Mouse (Mus musculus): ENCODE measurements around the gene Zfp850. TPM values are rescaled to one million over a fixed set of nuclear protein-coding genes. Genes with fewer than 3 reads are reported as not detected.
"Not testable (repeated sequence)": the region's sequence is repeated elsewhere in the genome, so short reads cannot be mapped to it uniquely, and the experiment has no call there.

Gene Zfp850
- polyA plus RNA-seq, 1 experiment from 2014 or later: 9.8 TPM

- not testable (repeated sequence) for H3K27me3 ChIP-seq (ENCODE audit: poor library complexity, severe bottlenecking); DNase-seq (ENCODE audit: extremely low spot score, low spot score); H3K27ac ChIP-seq; H3K9me3 ChIP-seq; H3K4me3 ChIP-seq; H3K36me3 ChIP-seq (replicated peaks); H3K4me1 ChIP-seq
- 48% methylated on average over 6 of the region's 7 CpGs for WGBS
Observed at GRCm38 (mm10) chr7:27941869-27942268, 72.0 kb downstream of the Zfp850 start.

Other genes starting within 250 kb of the Zfp850 start
- 1.9 and 2.2 TPM in 2 replicates for gene Zfp626, start 206.9 kb downstream of the Zfp850 start, polyA plus RNA-seq (2016; fragmentation: Nextera tagmentation; extraction: Ambion mirVana)
- 9.7 and 11.6 TPM in 2 replicates for gene Zfp59, start 175.5 kb downstream of the Zfp850 start, polyA plus RNA-seq (2016; fragmentation: Nextera tagmentation; extraction: Ambion mirVana)
- 4.7 and 5.0 TPM in 2 replicates for gene Zfp607a, start 156.6 kb downstream of the Zfp850 start, polyA plus RNA-seq (2016; fragmentation: Nextera tagmentation; extraction: Ambion mirVana)
- gene Zfp974, start 84.7 kb downstream of the Zfp850 start, polyA plus RNA-seq (2016; fragmentation: Nextera tagmentation; extraction: Ambion mirVana): 10.6 and 12.0 TPM in 2 replicates
- 21.3 and 23.1 TPM in 2 replicates for gene Zfp780b, start 34.9 kb downstream of the Zfp850 start, polyA plus RNA-seq (2016; fragmentation: Nextera tagmentation; extraction: Ambion mirVana)
- 445 and 464 TPM in 2 replicates for gene Psmc4, start 36.0 kb upstream of the Zfp850 start, polyA plus RNA-seq (2016; fragmentation: Nextera tagmentation; extraction: Ambion mirVana)
- 0.25 and 0.40 TPM in 2 replicates for gene Fcgbp, start 57.1 kb upstream of the Zfp850 start, polyA plus RNA-seq (2016; fragmentation: Nextera tagmentation; extraction: Ambion mirVana)
- 0.05 and 0.10 TPM in 2 replicates for gene 9530053A07Rik, start 115.4 kb upstream of the Zfp850 start, polyA plus RNA-seq (2016; fragmentation: Nextera tagmentation; extraction: Ambion mirVana)
- gene Fbl, start 155.6 kb upstream of the Zfp850 start, polyA plus RNA-seq (2016; fragmentation: Nextera tagmentation; extraction: Ambion mirVana): 178 and 180 TPM in 2 replicates
- gene Dyrk1b, start 165.4 kb upstream of the Zfp850 start, polyA plus RNA-seq (2016; fragmentation: Nextera tagmentation; extraction: Ambion mirVana): 12.5 and 13.7 TPM in 2 replicates

Measured in forebrain, embryonic 10.5 days (tissue).